Mouse (Mus musculus): ENCODE measurements around the gene Hbs1l.
"Not testable (repeated sequence)": the region's sequence is repeated elsewhere in the genome, so short reads cannot be mapped to it uniquely, and the experiment has no call there.

Hbs1l gene

GRCm38 (mm10) chr10:21359086-21359485 lies 63.3 kb downstream of the Hbs1l start:
- no peak for DNase-seq (ENCODE audit: low read depth, low spot score)

GRCm38 (mm10) chr10:21361871-21362270 lies 66.1 kb downstream of the Hbs1l start:
- no peak for DNase-seq (ENCODE audit: low read depth, low spot score)

GRCm38 (mm10) chr10:21363297-21363696 lies 67.5 kb downstream of the Hbs1l start:
- no peak for DNase-seq (ENCODE audit: low read depth, low spot score)

GRCm38 (mm10) chr10:21364946-21365345 lies 69.2 kb downstream of the Hbs1l start:
- DNase-seq (ENCODE audit: low read depth, low spot score): no peak

GRCm38 (mm10) chr10:21365897-21366296 lies 70.1 kb downstream of the Hbs1l start:
- no peak for DNase-seq (ENCODE audit: low read depth, low spot score)

- no peak for DNase-seq (ENCODE audit: low read depth, low spot score)
These were observed 70.7 kb downstream of the Hbs1l start for GRCm38 (mm10) chr10:21366471-21366870.

- no peak for DNase-seq (ENCODE audit: low read depth, low spot score)
These were observed 71.7 kb downstream of the Hbs1l start for GRCm38 (mm10) chr10:21367481-21367880.

GRCm38 (mm10) chr10:21369586-21369985 lies 73.8 kb downstream of the Hbs1l start:
- DNase-seq (ENCODE audit: low read depth, low spot score): no peak

GRCm38 (mm10) chr10:21372271-21372670 lies 76.5 kb downstream of the Hbs1l start:
- no peak for DNase-seq (ENCODE audit: low read depth, low spot score)

- DNase-seq (ENCODE audit: low read depth, low spot score): no peak
These were observed 81.1 kb downstream of the Hbs1l start, which contains the start of gene Aldh8a1 for GRCm38 (mm10) chr10:21376682-21377473. Aldh8a1 (plus strand) TSS chr10:21377291.

GRCm38 (mm10) chr10:21378196-21378944 lies 82.6 kb downstream of the Hbs1l start:
- peak; percentile 71 for DNase-seq (ENCODE audit: low read depth, low spot score)

GRCm38 (mm10) chr10:21382914-21383313 lies 87.1 kb downstream of the Hbs1l start:
- DNase-seq (ENCODE audit: low read depth, low spot score): peak; percentile 73

- DNase-seq (ENCODE audit: low read depth, low spot score): no peak
These were observed 89.4 kb downstream of the Hbs1l start for GRCm38 (mm10) chr10:21385111-21385663.

GRCm38 (mm10) chr10:21389075-21389474 lies 93.3 kb downstream of the Hbs1l start:
- no peak for DNase-seq (ENCODE audit: low read depth, low spot score)

- DNase-seq (ENCODE audit: low read depth, low spot score): no peak
These were observed 94.7 kb downstream of the Hbs1l start for GRCm38 (mm10) chr10:21390440-21390839.

- no peak for DNase-seq (ENCODE audit: low read depth, low spot score)
These were observed 95.5 kb downstream of the Hbs1l start for GRCm38 (mm10) chr10:21391286-21391685.

- DNase-seq (ENCODE audit: low read depth, low spot score): no peak
These were observed 97.6 kb downstream of the Hbs1l start for GRCm38 (mm10) chr10:21393390-21393789.

GRCm38 (mm10) chr10:21395426-21396139 lies 99.8 kb downstream of the Hbs1l start:
- no peak for DNase-seq (ENCODE audit: low read depth, low spot score)

- not testable (repeated sequence) for DNase-seq (ENCODE audit: low read depth, low spot score)
These were observed 103.2 kb downstream of the Hbs1l start for GRCm38 (mm10) chr10:21398873-21399425.

GRCm38 (mm10) chr10:21399622-21400021 lies 103.8 kb downstream of the Hbs1l start:
- no peak for DNase-seq (ENCODE audit: low read depth, low spot score)

- DNase-seq (ENCODE audit: low read depth, low spot score): no peak
These were observed 104.3 kb downstream of the Hbs1l start for GRCm38 (mm10) chr10:21400031-21400430.

Measured in ZHBTc4 (cell line).